22 mouse cellular contexts compared by ENCODE assay signal in genomic region chrX:150585116-150585515, GRCm38 (mm10).
"Had no signal": no experiment of that assay in that cellular context is flagged by ENCODE, and none has a peak within 500 bp of the region (broad histone marks: within the 10 kb centered on the region; RNA-seq: fewer than 3 reads in every experiment).

No protein-coding gene starts in this region.

- H3K9ac ChIP-seq: liver, embryonic 12.5 days; liver, embryonic 15.5 days; lung, embryonic 15.5 days; neural tube, embryonic 12.5 days; neural tube, embryonic 15.5 days had no signal

- H3K9me3 ChIP-seq: liver, embryonic 12.5 days; liver, embryonic 15.5 days; lung, embryonic 15.5 days; neural tube, embryonic 12.5 days; neural tube, embryonic 15.5 days had no signal

- H3K4me2 ChIP-seq: liver, embryonic 12.5 days; liver, embryonic 15.5 days; lung, embryonic 15.5 days; midbrain, embryonic 11.5 days; neural tube, embryonic 12.5 days; neural tube, embryonic 15.5 days had no signal

- H3K4me3 ChIP-seq: layer of hippocampus, adult 2 months; left cerebral cortex, adult 2 months; liver, embryonic 12.5 days; liver, embryonic 15.5 days; lung, embryonic 15.5 days; neural tube, embryonic 12.5 days; neural tube, embryonic 15.5 days had no signal

- DNase-seq: layer of hippocampus, adult 9-11 months; lung, adult 18-20 months; lung, postnatal 10 days; lung, postnatal 4 days; midbrain, embryonic 14.5 days; right cerebral cortex, adult 18-20 months; right cerebral cortex, postnatal 14 days; right cerebral cortex, postnatal 4 days; thymus, adult 2 months; thymus, postnatal 25 days had no signal

- ATAC-seq: hindbrain, postnatal 0 days; inflammation-experienced regulatory T-cells, adult 6 months; intestine, embryonic 16.5 days; liver, embryonic 12.5 days had no signal

- H3K27ac ChIP-seq: hindbrain, postnatal 0 days; layer of hippocampus, adult 2 months; left cerebral cortex, adult 2 months; liver, embryonic 12.5 days; liver, embryonic 15.5 days; lung, embryonic 15.5 days; neural tube, embryonic 12.5 days; neural tube, embryonic 15.5 days; stomach, postnatal 0 days had no signal

- H3K27me3 ChIP-seq: liver, embryonic 12.5 days; liver, embryonic 15.5 days; lung, embryonic 15.5 days; neural tube, embryonic 12.5 days; neural tube, embryonic 15.5 days had no signal

- H3K4me1 ChIP-seq: lung, embryonic 15.5 days; neural tube, embryonic 12.5 days had no signal
